Mouse (Mus musculus): ENCODE results near the gene Baz2b. TPM values are rescaled to one million over a fixed set of nuclear protein-coding genes. Genes with fewer than 3 reads are reported as not detected.
"Not testable (repeated sequence)": the region's sequence is repeated elsewhere in the genome, so short reads cannot be mapped to it uniquely, and the experiment has no call there.

The Baz2b gene
- polyA plus RNA-seq, 1 experiment from 2014 or later = 76.3 TPM

DNA sequence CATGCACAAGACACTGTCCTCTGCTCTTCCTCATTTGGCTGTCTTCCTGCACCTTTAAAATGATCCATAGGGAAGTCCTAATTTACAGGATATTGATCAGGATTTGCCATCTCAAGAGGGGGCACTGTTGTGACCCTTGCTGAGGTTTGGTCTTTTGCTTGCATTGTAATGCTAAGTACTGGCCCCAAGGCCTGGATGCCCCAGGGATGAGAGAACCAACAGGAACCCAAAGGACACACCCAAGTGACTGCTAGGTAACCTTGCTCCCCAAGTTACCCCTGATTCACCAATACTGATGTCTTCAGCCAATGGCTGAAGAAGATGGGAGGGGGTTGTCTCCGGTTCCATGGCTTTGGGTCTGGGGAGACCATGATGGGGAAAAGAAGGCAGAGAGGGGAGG is 124.8 kb downstream of the Baz2b start:
- Histone ChIP-seq H3K9ac (no peak overlapping the region), H3K4me1 (peaks cover 8% of the 10 kb centered on the region; the same call in 1 of the 2 replicates), H3K27ac (no peak overlapping the region), H3K4me2 (replicated peaks) (no peak overlapping the region), H3K36me3 (no peaks in the 10 kb centered on the region), H3K4me3 (no peak overlapping the region), H3K27me3 (no peaks in the 10 kb centered on the region), H3K9me3 (no peaks in the 10 kb centered on the region)
- no peak for ATAC-seq (ENCODE audit: insufficient number of reproducible peaks, insufficient read depth, low FRiP score, low TSS enrichment)
- 96% methylated on average over 1 of the region's 1 CpGs for WGBS

DNA sequence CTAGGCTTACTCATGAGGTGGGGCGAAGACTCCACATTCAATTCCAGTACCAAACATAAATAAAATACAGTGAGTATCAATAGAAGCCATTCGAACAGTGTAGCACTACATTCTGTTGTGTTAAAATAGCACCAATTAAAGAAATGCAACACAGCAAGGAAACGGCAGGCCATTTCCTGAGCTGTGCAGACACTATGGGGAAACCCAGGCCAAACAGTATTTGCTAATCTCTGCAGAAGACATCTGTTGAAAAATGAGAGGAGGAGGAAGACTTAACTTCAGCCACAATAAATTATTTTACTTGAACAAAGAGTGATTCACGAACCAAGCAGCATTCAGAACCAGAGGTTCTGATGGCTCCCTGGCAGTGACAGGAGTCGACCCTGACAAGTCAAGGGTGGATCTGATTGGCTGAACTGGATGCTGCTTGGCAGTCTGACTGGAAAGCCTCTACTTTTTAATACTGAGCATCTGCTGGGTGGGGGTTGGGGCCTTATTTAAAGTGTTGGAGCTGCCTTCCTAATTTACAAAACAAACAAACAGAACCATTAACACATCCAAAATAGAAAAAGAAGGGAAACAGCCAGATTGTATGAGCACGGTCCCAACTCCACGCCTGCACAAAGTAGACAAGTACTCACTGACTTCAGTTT is 126.5 kb downstream of the Baz2b start:
- Histone ChIP-seq H3K9me3 (no peaks in the 10 kb centered on the region), H3K4me1 (peaks cover 10% of the 10 kb centered on the region; the same call in 1 of the 2 replicates), H3K27ac (no peak overlapping the region)

DNA sequence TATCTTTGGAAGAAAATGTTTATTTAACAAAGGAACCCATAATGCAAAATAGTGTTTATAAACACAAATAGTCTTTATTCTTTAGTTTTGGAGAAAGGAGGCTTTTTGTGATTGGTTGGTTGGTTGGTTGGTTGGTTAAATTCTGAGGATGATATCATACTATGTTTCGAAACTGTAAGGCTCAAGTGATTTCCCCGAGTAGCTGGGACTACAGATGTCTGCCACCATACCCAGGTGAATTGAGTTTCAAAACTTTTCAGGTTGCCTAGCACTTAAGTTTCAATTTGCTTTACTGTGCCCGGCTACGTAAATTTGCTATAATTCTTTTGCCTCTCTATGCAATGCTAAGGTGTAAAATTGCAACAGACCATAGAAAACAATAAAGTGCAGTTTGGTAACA is 127.4 kb downstream of the Baz2b start:
- H3K9me3 ChIP-seq = no peaks in the 10 kb centered on the region
- no peak for ATAC-seq (ENCODE audit: insufficient number of reproducible peaks, insufficient read depth, low FRiP score, low TSS enrichment)
- H3K4me2 ChIP-seq (replicated peaks) = no peak overlapping the region
- no peaks in the 10 kb centered on the region for H3K27me3 ChIP-seq
- H3K36me3 ChIP-seq = no peaks in the 10 kb centered on the region
- no peak overlapping the region for H3K27ac ChIP-seq
- no peak overlapping the region for H3K4me3 ChIP-seq
- peaks cover 18% of the 10 kb centered on the region for H3K4me1 ChIP-seq
- 85% methylated on average over 4 of the region's 4 CpGs for WGBS
- no peak overlapping the region for H3K9ac ChIP-seq

More for the DNA sequence above, 126.5 kb downstream of the Baz2b start:
- WGBS = 45% methylated on average over 7 of the region's 7 CpGs
- Histone ChIP-seq H3K27me3 (no peaks in the 10 kb centered on the region), H3K9ac (no peak overlapping the region), H3K4me2 (replicated peaks) (no peak overlapping the region), H3K4me3 (no peak overlapping the region), H3K36me3 (no peaks in the 10 kb centered on the region)
- ATAC-seq (ENCODE audit: insufficient number of reproducible peaks, insufficient read depth, low FRiP score, low TSS enrichment) = no peak

DNA sequence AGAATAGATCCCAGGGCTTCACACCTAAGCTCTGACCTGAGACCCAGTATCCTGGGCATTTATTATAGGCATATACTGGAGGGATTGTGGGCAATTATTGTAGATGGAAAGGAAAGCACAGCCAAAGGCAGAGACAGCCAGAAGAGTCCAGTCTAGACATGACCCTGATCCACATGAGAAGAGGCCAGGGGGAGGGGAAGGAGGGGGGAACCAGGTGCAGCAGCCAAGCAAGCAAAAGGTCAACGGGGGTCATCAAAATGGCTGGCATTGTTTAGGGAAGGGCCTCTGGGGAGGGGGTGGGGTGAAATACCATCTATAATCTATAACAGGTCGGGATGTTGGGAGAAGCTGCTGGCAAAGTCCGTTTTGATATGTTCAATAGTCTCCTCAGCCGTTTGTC is 128.8 kb downstream of the Baz2b start:
- 30% methylated on average over 4 of the region's 4 CpGs for WGBS
- Histone ChIP-seq H3K36me3 (no peaks in the 10 kb centered on the region), H3K4me2 (replicated peaks) (no peak overlapping the region), H3K9me3 (no peaks in the 10 kb centered on the region), H3K27ac (no peak overlapping the region), H3K9ac (no peak overlapping the region), H3K4me3 (no peak overlapping the region), H3K4me1 (peaks cover 24% of the 10 kb centered on the region), H3K27me3 (no peaks in the 10 kb centered on the region)
- ATAC-seq (ENCODE audit: insufficient number of reproducible peaks, insufficient read depth, low FRiP score, low TSS enrichment) = no peak

DNA sequence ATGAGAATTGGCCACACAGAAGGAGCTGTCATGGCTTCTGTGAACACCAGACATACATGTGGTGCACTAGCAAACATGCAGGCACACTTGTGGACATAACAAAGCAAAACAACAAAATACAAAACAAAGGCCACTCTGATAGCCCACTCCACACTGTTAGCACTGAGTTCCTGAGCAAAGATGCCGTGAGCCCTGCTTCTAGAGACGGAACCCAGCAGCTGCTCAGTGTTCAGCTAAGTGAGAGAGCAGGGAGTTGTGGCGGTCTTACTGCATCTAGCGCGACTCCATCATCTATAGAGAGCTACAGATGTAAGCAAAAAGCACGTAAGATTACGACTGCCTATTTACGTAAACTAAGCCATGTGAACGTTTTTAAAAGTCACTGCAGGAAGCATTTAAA is 132.0 kb downstream of the Baz2b start:
- ATAC-seq (ENCODE audit: insufficient number of reproducible peaks, insufficient read depth, low FRiP score, low TSS enrichment) = no peak
- Histone ChIP-seq H3K36me3 (peaks cover 5% of the 10 kb centered on the region), H3K27ac (no peak overlapping the region), H3K9me3 (no peaks in the 10 kb centered on the region), H3K4me1 (peaks cover 16% of the 10 kb centered on the region), H3K27me3 (no peaks in the 10 kb centered on the region), H3K9ac (no peak overlapping the region), H3K4me2 (replicated peaks) (no peak overlapping the region), H3K4me3 (no peak overlapping the region)
- 69% methylated on average over 9 of the region's 9 CpGs for WGBS

DNA sequence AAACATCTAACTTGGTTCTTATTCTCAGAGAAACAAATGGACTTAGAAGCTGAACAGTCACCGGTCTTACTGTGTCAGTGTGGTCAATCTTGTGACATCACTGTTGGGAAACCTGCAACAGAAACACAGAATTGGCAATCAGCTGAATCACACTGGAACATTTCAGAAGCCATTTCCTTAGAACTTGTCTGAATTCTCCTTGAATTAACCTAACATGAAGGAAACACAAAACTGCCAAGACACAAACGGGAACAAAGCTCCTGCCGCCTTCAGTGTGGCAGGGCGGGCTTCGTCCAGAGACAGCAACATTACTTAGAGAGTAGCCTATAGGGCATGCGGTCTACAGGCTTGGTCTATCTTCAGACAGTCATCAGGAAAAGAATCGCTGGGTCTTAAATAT is 132.8 kb downstream of the Baz2b start:
- Histone ChIP-seq H3K36me3 (peaks cover 5% of the 10 kb centered on the region), H3K9me3 (no peaks in the 10 kb centered on the region), H3K4me1 (peaks cover 19% of the 10 kb centered on the region), H3K27me3 (no peaks in the 10 kb centered on the region), H3K9ac (no peak overlapping the region), H3K4me3 (no peak overlapping the region), H3K4me2 (replicated peaks) (no peak overlapping the region), H3K27ac (no peak overlapping the region)
- ATAC-seq (ENCODE audit: insufficient number of reproducible peaks, insufficient read depth, low FRiP score, low TSS enrichment) = no peak
- WGBS = 57% methylated on average over 7 of the region's 7 CpGs

- Histone ChIP-seq H3K4me2 (replicated peaks) (no peak overlapping the region), H3K36me3 (peaks cover 5% of the 10 kb centered on the region), H3K4me1 (peaks cover 20% of the 10 kb centered on the region), H3K9ac (no peak overlapping the region), H3K9me3 (no peaks in the 10 kb centered on the region), H3K4me3 (no peak overlapping the region), H3K27ac (no peak overlapping the region), H3K27me3 (no peaks in the 10 kb centered on the region)
- no peak for ATAC-seq (ENCODE audit: insufficient number of reproducible peaks, insufficient read depth, low FRiP score, low TSS enrichment)
- WGBS = 44% methylated on average over 1 of the region's 1 CpGs
These were observed 133.6 kb downstream of the Baz2b start for GRCm38 (mm10) chr2:60076025-60076424.

DNA sequence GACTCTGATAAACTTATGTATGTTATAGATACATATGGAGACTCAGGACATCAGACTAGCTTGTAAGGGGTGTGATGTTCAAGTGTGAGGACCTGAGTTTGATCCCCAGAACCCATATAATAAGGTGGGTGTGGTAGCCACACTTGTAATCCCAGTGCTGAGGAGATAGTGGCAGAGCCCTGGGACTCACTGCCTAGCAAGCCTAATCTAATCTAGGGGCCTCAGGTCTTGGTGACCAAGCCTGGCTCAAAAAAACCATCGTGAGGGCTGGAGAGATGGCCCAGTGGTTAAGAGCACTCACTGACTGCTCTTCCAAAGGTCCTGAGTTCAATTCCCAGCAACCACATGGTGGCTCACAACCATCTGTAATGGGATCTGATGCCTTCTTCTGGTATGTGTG is 135.8 kb downstream of the Baz2b start:
- not testable (repeated sequence) for H3K36me3 ChIP-seq; H3K9me3 ChIP-seq; H3K9ac ChIP-seq; H3K4me2 ChIP-seq (replicated peaks); H3K4me3 ChIP-seq; H3K27ac ChIP-seq; ATAC-seq (ENCODE audit: insufficient number of reproducible peaks, insufficient read depth, low FRiP score, low TSS enrichment); H3K27me3 ChIP-seq
- 95% methylated on average over 1 of the region's 1 CpGs for WGBS
- peaks cover 20% of the 10 kb centered on the region for H3K4me1 ChIP-seq

- no peak overlapping the region for H3K9ac ChIP-seq
- H3K4me2 ChIP-seq (replicated peaks) = no peak overlapping the region
- ATAC-seq (ENCODE audit: insufficient number of reproducible peaks, insufficient read depth, low FRiP score, low TSS enrichment) = no peak
- 27% methylated on average over 8 of the region's 8 CpGs for WGBS
- no peak overlapping the region for H3K27ac ChIP-seq
- no peaks in the 10 kb centered on the region for H3K27me3 ChIP-seq
- H3K36me3 ChIP-seq = peaks cover 5% of the 10 kb centered on the region
- no peaks in the 10 kb centered on the region for H3K9me3 ChIP-seq
- H3K4me1 ChIP-seq = peaks cover 6% of the 10 kb centered on the region
- no peak overlapping the region for H3K4me3 ChIP-seq
These were observed 137.8 kb downstream of the Baz2b start for GRCm38 (mm10) chr2:60071813-60072212.

DNA sequence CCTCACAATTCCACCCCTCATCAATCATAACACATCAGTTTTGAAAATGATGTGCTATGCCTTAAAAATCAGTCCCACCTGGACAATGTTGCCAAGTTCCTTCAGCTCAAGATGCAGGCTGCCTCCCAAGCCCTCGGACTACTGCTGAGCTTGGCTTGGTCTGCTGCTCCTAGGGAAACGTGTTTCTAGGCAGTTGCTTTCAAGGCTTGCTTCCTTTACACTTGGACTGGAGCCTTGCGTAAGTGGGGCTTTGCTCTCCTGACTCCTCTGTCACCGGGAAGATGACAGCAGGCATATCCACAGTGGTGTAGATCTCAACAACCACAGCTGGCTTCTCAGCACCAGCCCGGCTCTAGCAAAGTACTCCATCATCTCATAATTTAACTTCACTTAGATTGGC is 138.7 kb downstream of the Baz2b start:
- 91% methylated on average over 5 of the region's 5 CpGs for WGBS
- Histone ChIP-seq H3K36me3 (peaks cover 5% of the 10 kb centered on the region), H3K4me2 (replicated peaks) (no peak overlapping the region), H3K9ac (no peak overlapping the region), H3K9me3 (no peaks in the 10 kb centered on the region), H3K27ac (no peak overlapping the region), H3K4me1 (peaks cover 4% of the 10 kb centered on the region; the same call in 1 of the 2 replicates), H3K27me3 (no peaks in the 10 kb centered on the region), H3K4me3 (no peak overlapping the region)
- ATAC-seq (ENCODE audit: insufficient number of reproducible peaks, insufficient read depth, low FRiP score, low TSS enrichment) = no peak

GRCm38 (mm10) chr2:60068468-60068867 is 141.2 kb downstream of the Baz2b start:
- H3K4me3 ChIP-seq = no peak overlapping the region
- no peak overlapping the region for H3K4me2 ChIP-seq (replicated peaks)
- no peak overlapping the region for H3K9ac ChIP-seq
- peaks cover 7% of the 10 kb centered on the region; the same call in 1 of the 2 replicates for H3K36me3 ChIP-seq
- ATAC-seq (ENCODE audit: insufficient number of reproducible peaks, insufficient read depth, low FRiP score, low TSS enrichment) = no peak
- no peaks in the 10 kb centered on the region for H3K9me3 ChIP-seq
- peaks cover 4% of the 10 kb centered on the region; the same call in 1 of the 2 replicates for H3K4me1 ChIP-seq
- H3K27me3 ChIP-seq = no peaks in the 10 kb centered on the region
- WGBS = 85% methylated on average over 3 of the region's 3 CpGs
- no peak overlapping the region for H3K27ac ChIP-seq

- H3K4me3 ChIP-seq = no peak overlapping the region
- WGBS = 89% methylated on average over 5 of the region's 5 CpGs
- no peaks in the 10 kb centered on the region for H3K27me3 ChIP-seq
- H3K36me3 ChIP-seq = peaks cover 7% of the 10 kb centered on the region; the same call in 1 of the 2 replicates
- no peak for ATAC-seq (ENCODE audit: insufficient number of reproducible peaks, insufficient read depth, low FRiP score, low TSS enrichment)
- no peak overlapping the region for H3K27ac ChIP-seq
- H3K4me1 ChIP-seq = no peaks in the 10 kb centered on the region
- no peak overlapping the region for H3K4me2 ChIP-seq (replicated peaks)
- H3K9me3 ChIP-seq = no peaks in the 10 kb centered on the region
- H3K9ac ChIP-seq = no peak overlapping the region
These were observed 144.2 kb downstream of the Baz2b start for GRCm38 (mm10) chr2:60065415-60065814.
